Mouse (Mus musculus) brain, adult 2 months (tissue): ENCODE measurements around the gene Tbc1d2b.

Experiments used
- DNase-seq: peaks from one replicate; pipeline ENCODE4 v3.0.0; 2011; ENCODE audit warnings: low read depth, low spot score

Gene Tbc1d2b

GRCm38 (mm10) chr9:90172528-90173321 lies 97.9 kb downstream of the Tbc1d2b start:
- DNase-seq: no peak

DNA sequence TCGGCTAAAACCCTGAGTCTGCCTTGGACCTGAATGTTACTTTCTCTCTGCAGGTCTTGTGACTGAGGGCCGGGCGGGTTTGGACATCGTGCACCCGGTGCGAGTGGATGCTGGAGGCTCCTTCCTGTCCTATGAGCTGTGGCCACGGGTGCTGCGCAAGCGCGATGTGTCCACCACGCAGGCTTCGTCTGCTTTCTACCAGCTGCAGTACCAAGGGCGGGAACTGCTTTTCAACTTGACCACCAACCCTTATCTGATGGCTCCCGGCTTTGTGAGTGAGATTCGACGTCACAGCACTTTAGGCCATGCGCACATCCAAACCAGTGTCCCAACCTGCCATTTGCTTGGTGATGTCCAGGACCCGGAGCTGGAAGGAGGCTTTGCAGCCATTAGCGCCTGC lies 99.2 kb downstream of the Tbc1d2b start:
- no peak for DNase-seq

DNA sequence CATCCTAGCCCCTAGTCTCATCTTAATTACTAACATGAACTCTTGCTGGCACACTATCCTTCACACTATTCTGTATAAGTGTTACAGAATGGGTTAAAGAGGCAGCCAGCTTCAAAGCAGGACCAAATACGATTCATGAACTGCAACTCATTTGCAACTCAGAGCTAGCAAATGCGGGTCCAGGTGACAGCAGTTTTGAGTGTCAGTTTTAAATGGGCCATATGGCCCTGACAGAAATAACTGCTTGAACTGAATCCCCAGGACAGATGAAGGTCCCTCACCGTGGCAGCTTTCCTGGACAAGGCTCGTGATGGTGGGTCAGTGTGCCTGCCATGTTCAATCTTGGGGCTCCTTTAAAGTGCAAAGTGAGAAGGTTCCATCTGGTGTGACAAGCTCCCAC lies 100.6 kb downstream of the Tbc1d2b start:
- peak; percentile 73 for DNase-seq

DNA sequence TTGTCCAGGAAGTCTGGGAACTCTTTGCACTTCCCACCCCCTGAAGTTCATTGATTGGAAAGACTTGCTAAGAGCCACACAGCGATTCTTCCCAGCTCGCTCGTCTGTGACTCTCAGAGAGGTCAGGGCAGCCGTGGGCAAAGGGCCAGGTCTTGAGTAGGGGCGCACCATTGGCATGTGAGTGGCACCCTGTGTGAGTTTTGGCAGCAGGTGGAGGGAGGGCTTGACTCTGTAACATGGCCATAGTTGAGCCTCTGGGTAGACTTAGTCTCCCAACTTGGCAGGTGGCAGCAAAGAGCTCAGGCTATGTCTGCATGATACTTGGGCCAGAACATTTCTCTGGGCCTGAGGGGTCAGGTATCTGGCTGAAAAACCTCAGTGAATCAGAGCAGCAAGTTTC lies 104.0 kb downstream of the Tbc1d2b start:
- no peak for DNase-seq

GRCm38 (mm10) chr9:90165590-90165989 lies 105.0 kb downstream of the Tbc1d2b start:
- DNase-seq: no peak

DNA sequence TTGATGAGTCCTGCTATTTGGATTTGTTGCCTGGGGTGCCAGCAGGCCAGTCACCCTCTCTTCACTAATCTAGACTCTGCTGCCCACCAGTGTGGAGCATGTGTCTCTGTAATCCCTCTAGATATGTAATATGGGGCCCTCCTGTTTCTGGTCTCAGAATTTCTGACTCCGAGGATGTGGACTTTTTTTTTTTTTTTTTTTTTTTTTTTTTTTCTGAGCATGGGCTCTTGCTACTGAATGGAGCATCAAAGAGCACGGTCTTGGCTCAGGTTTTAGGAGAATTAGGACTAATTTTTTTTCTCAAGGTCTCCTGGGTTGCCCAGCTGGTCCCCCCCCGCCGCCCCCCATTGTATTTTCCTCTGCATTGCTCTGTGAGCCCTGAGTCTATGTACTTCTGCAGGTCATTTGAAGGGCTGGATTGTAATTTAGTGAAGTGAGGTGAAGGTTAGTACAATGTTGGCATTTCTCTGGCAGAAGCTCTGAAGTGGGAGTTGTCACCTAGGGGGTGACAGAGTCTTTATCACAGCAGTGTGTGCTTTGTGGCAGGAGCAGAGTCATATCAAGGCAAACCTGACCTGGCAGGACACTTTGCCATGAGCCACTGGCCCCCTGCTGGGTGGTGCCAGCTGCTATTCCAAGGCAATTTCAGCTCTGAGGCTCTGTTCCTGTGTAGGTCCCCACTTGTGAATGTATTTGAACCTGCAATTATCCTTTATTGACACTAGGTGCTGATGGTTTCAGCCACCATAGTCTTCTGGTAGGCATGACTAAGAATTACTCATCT lies 105.7 kb downstream of the Tbc1d2b start:
- DNase-seq: no peak

GRCm38 (mm10) chr9:90163749-90164095 lies 106.9 kb downstream of the Tbc1d2b start:
- DNase-seq: no peak

DNA sequence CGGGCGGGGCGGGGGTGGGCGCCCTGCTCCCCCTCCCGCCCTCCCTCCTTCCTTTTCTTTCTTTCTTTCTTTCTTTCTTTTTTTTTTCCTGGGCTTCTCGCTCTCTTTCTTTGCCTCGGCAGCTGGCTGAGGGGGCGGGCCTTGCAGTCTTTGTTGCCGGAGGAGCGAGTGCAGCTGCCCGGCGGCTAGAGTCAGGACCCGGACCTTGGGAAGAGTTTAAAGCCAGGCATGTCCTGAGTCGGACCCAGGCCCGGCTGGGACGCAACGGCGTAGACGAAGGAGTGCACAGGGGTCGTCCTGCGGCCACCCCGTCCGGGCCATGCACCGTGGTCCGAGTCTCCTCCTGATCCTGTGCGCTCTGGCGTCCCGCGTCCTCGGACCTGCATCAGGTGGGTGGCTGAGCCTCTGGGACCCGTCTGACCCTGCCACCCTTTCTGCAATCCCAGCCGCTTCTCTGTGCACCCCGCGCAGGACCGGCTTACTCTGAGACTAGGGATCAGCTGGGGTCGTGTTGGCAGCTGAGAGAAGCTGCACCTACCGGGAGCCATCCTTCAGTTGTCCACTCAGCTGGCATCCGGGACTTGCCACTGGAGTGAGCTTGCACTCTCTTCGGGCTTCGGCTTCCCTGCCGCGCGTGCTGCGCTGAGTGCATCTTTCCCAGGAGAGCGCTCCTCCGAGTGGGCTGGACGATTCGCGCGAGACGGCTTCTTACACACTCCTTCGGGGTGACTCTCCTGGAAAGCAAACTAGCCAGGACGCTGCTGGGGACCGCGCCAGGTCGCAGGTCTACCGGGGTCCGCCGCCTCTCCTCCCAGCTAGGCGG lies 107.5 kb downstream of the Tbc1d2b start, which contains the start of gene Adamts7:
Gene Adamts7 (plus strand): TSS at position 144 of the 823 bp plus-strand sequence.
- DNase-seq: peak; percentile 42

- no peak for DNase-seq
These were observed 108.2 kb downstream of the Tbc1d2b start for GRCm38 (mm10) chr9:90162243-90162925.
